Mouse (Mus musculus) bone marrow macrophage, adult 2 months (primary cell): ENCODE results near the gene Grb10.

ENCODE experiments used
- CTCF ChIP-seq: IDR thresholded peaks from 2 replicates; pipeline ENCODE4 v1.5.1; 2012; ENCODE audit warnings: low read depth, mild to moderate bottlenecking, low read length, moderate library complexity
- POLR2A ChIP-seq: IDR thresholded peaks from 2 replicates; pipeline ENCODE4 v1.6.1; 2012; ENCODE audit warnings: mild to moderate bottlenecking, low read depth, low read length, borderline replicate concordance

DNA sequence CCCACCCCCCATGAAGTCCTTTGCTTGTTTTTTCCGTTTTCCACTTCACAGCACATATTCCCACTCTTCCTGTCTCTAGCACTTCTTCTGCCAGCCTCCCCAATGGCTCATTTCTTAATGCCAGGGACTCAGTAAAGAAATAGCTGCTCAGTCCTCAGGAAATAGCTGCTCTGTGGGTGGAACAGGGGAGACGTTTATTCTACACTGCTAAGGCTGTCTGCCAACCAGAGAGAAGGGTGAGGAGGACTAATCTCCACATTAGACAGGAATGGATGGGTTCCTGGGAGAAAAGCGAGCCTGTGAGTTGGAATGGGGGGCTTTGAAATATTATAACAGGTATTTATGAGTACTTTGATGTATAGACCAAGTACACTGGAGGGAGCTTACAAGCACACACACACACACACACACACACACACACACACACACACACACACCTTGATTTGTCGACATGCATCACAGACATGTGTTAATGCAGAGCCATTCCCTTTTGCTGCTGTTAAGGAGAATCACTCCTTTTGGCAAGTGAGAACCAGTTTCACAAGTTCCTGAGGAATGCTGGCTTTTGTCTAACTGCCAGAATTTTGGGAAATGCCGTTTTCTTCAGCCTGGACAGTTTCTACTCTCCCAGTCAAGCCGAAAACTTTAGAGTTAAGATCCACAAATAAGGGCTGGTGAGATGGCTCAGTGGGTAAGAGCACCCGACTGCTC is 130.6 kb downstream of the Grb10 start:
- TF ChIP-seq POLR2A: no peak
- TF ChIP-seq CTCF: no peak
